Mouse (Mus musculus) T-cell, adult 2 months (primary cell): Measurements from ENCODE around the gene Ick.
"Not testable (repeated sequence)": the region's sequence is repeated elsewhere in the genome, so short reads cannot be mapped to it uniquely, and the experiment has no call there.

ENCODE experiments used
- DNase-seq: peaks from one replicate; pipeline ENCODE4 v3.0.0; 2022; ENCODE audit warnings: low spot score

Gene Ick

GRCm38 (mm10) chr9:78108796-78109239, at the start of gene Ick, which contains the start of gene Fbxo9:
Ick (plus strand) TSS chr9:78109192.
Fbxo9 (minus strand) TSS chr9:78109065.
- peak; percentile 92 for DNase-seq

DNA sequence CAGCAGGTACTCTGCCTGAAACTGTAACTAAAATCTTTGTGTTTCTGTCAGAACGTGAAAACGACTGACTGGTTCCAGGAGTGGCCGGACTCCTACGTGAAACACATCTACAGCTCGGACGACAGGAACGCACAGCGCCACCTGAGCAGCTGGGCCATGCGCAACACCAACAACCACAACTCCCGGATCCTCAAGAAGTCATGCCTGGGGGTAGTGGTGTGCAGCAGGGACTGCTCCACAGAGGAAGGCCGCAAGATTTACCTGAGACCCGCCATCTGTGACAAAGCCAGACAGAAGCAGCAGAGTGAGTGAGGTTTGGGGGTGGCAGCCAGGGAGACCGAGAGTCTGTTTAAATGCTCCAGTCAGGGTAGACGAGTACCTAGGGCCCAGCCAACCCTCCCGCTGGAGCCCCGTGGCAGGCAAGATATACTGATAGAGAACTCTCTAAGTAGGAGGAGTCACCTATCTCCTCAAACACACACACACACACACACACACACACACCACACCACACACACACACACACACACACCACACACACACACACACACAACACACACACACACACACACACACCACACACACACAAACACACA, 49.4 kb upstream of the Ick start:
- DNase-seq: no peak

DNA sequence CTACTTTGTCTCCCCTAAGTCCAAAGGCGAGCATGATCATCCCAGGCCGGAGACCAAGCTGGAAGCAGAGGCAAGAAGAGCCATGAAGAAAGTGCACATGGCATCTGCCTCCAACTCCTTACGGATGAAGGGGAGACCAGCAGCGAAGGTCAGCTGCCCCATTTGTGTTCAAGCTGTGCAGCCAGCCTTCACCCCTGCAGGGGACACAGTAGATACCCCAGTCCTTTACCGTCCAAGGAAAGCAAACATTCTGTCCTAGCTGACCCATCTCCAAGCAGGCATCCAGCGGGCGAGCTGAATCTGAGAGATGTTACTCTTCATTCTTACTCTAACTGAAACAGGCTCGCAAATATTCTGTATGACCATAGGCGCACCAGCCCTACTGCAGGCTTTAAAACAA, 46.6 kb upstream of the Ick start:
- DNase-seq: no peak

GRCm38 (mm10) chr9:78064121-78064520, 44.9 kb upstream of the Ick start:
- no peak for DNase-seq

DNA sequence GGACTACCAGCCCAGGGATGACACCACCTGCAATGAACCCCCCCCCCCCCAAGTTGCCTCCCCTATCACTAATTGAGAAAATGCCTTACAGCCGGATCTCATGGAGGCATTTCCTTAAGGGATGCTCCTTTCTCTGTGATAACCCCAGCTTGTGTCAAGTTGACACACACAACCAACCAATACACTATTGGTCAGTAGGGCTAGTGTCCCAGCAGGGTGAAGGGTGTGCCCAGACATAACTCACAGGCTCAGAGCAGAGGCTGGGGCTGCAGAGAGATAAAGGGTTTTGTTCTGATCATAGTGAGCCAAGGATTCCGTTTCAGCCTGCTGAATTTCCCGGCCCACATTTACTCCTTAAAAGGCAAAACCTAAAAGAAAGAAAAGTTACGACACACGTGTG, 38.5 kb upstream of the Ick start:
- no peak for DNase-seq

DNA sequence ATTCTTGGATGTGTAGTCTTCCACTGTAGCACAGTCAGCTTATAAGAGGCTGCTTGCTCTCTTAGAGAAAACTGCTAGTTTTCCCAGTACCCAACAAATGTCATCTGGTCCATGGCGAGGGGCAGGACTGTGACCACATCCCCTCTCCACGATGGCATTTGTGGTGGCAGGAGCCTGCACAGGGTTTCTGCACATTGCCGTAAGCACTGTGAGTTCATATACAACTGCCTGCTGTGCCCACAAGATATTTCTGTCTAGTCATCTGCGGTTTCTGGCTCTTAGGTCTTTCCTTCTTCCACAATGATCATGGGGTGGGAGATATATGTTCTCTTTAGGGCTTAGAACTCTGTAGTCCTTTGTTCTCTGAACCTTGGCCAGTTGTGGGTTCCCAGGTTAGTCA, 37.4 kb upstream of the Ick start:
- DNase-seq: no peak

- not testable (repeated sequence) for DNase-seq
These were observed 35.7 kb upstream of the Ick start for GRCm38 (mm10) chr9:78073291-78073690.

- DNase-seq: peak; percentile 18
These were observed 35.2 kb upstream of the Ick start for GRCm38 (mm10) chr9:78073713-78074340.

DNA sequence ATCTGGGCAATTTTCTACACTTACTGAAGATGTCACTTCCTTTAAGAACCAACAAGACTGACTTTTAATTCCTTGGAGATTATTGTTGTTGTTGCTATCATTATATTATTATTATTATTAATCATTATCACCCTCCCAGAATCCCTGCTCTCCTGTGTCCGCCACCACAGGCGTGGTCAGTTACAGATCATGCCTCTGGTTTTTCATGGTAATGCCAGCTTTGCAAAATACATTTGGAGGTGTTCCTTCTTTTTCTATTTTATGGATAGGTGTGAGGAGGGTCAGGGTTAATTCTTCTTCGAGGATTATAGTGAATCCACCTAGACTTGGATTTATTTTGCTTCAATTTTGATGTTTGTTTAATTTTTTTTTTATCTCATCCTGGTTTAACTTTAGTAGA, 33.7 kb upstream of the Ick start:
- no peak for DNase-seq

DNA sequence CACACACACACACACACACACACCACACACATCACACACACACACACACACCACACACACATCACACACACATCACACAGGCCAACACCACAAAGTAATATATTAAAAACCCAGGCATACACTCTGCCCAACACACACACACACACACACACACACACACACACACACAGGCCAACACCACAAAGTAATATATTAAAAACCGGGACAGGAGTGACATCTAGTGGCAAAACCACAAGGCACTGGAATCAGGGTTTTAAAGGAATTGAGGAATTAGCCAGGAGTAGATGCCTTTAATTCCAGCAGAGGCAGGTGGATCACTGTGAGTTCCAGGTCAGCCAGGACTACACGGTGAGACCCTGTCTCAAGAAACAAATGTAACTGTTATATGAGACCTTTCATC, 30.8 kb upstream of the Ick start:
- DNase-seq: no peak

DNA sequence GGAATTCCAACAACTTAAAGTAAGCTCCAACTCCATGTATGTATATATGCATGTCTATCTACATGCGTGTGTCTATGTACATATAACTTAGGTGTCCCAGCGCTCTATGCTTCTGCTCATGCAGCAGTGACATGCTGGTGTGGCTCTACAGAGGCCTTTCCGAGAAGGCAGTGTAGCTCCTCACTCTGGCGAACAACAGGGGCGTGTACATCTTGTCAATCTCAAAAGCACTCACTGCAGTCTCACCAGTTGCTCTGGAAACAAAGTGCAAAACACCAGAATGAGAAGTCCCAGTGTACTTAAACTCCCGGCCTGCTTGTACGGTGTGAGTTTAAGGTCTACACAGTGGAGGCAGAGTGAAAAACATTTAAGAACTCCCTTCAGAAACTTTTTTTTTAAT, 27.2 kb upstream of the Ick start:
- DNase-seq: no peak

- no peak for DNase-seq
These were observed 24.7 kb upstream of the Ick start for GRCm38 (mm10) chr9:78084341-78084740.

GRCm38 (mm10) chr9:78085722-78086287, 23.2 kb upstream of the Ick start:
- no peak for DNase-seq

DNA sequence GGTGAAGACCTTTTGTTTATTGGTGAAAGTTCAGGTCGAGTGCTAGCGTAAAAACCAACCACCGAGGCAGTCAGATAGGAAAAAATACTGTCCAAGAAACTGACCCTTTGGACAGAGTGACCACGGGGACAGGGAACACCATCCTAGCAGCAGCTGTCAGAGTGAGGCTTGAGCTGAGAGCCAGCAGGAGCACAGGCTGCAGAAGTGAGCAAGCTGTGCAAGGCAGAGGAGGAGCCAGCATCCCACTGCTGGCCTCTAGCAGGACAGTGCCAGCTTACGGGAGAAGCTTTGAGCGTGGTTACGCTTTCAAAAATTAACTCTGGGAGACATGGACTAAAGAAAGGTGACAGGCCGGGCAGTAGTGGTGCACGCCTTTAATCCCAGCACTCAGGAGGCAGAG, 21.2 kb upstream of the Ick start:
- DNase-seq: no peak

DNA sequence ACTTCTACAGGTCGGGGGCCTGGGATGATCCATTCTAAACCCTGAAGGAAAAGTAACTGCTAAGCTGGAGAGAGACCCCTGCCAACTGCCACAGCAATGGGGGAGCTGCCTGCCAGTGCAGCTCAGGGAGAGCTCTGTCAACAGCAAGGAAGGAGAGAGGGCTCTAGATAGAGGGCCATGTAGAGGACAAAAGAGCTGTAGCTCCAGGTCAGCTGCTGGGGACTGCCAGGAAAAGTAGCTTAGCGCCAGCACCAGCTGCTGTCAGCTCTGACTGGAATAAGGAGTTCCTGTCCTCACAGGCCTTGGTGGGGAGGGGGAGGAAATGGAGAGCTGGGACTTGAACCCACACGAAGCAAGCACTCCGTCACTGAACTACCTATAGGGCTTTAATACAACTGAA, 20.5 kb upstream of the Ick start:
- no peak for DNase-seq

- no peak for DNase-seq
These were observed 20.0 kb upstream of the Ick start for GRCm38 (mm10) chr9:78088971-78089370.

- DNase-seq: no peak
These were observed 19.1 kb upstream of the Ick start for GRCm38 (mm10) chr9:78089906-78090305.

DNA sequence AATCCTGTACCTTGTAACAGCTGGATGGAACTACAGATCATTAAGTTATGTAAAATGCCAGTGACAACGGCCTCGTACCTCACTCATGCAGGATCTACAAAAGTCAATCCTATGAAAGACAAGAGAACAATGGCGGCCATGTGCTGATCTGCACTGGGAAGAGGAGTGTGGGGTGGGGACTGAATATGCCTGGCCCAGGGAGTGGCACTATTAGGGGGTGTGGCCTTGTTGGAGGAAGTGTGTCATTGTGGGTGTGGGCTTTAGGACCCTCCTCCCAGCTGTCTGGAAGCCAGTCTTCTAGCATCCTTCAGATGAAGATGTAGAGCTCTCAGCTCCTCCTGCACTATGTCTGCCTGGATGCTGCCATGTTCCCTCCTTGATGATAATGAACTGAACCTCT, 18.4 kb upstream of the Ick start:
- DNase-seq: no peak

- no peak for DNase-seq
These were observed 13.3 kb upstream of the Ick start for GRCm38 (mm10) chr9:78095686-78096085.

GRCm38 (mm10) chr9:78096376-78096775, 12.6 kb upstream of the Ick start:
- DNase-seq: peak; percentile 25

DNA sequence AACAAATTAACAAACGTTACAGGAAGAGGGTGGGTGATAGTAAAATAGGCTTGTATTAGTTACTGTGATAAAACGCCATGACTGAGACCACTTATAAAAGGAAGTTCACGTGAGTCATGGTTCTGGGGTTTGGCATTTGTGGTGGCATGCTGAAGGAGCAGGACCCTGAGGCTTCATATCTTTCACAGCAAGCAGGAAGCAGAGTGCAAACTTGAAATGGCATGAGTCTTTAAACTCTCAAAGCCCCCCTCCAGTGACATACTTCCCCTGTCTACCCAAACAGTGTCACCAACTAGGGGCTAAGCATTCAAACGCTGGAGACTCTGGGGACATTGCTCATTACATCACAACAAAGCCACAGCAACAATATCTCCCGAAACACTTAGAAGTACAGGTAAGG, 8.0 kb upstream of the Ick start:
- peak; percentile 44 for DNase-seq

DNA sequence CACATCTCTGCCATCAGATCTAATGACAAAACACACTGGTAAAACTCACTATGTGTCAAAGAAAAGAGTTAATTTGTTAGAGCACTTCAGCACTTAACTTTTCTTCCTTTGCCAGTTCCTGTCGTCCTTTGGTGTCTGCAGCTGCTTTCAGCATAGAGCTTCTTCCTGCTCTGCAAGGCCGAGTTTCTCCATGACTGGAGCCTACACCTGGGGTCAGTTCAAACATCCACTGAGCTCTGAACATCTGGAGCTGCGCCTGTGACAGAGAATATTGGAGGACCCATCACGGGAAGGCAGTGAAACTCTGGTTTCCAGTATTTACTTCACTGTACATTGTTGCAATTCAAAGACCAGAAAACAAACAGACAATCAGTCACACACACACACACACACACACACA, 7.6 kb upstream of the Ick start:
- DNase-seq: peak; percentile 2

- no peak for DNase-seq
These were observed 4.9 kb upstream of the Ick start for GRCm38 (mm10) chr9:78103965-78104560.
